Mouse (Mus musculus): ENCODE data around the gene Itpr2. TPM values are rescaled to one million over a fixed set of nuclear protein-coding genes. Genes with fewer than 3 reads are reported as not detected.

Itpr2 gene
- polyA plus RNA-seq (2015; fragmentation: Nextera tagmentation; extraction: Ambion mirVana), result 9.3 and 11.6 TPM in 2 replicates

DNA sequence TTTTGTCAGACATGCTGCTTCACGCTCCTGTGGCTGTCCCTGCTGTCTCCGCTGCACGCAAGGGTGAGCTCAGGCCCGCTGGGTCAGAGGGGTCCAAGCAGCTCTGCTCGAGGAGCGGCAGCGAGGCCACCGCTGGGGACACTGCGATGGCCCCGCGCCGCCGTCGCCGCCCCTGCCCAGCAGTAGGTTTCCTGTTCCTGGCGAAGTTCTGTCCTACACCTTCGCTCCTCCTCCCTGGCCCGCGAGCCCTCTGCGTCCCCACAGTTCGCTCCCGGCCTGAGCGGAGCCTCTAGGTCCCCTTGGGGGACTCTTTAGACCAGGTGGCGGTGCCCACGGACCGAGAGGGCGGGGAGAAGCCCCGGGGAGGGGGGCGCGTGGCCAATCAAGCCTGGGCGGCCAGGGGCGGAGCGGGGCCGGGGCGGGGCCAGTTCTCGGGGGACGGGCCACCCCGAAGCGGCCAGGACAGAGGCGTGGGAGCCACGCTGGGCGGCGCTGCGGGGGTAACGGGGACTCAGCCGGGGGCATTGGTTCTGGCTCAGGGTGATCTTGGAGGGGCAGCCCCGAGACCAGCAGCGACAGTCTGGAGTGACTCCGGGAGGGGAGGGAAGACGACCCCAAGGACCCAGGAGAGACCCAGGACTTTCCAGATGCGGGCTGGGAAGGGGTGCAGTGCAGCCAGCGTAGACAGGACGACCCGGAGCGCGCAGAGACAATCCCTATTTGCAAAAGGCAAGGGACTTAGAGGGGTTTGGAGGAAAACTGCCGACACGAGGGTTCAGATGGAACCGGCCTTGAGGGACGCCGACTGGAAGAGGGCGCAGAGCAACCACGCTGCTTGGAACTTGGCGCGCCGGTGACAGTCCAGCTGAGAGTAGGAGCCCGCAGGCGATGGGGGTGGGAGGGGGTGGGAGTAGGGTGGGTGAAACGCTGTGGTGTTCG is at the start of gene Itpr2:
Gene Itpr2, minus strand, starts transcription at position 358 of the 939 bp plus-strand sequence.
- peaks cover 25% of the 10 kb centered on the region for H3K27me3 ChIP-seq
- H3K27ac ChIP-seq (replicated peaks), result peak within 1 kb of the TSS; percentile 50

DNA sequence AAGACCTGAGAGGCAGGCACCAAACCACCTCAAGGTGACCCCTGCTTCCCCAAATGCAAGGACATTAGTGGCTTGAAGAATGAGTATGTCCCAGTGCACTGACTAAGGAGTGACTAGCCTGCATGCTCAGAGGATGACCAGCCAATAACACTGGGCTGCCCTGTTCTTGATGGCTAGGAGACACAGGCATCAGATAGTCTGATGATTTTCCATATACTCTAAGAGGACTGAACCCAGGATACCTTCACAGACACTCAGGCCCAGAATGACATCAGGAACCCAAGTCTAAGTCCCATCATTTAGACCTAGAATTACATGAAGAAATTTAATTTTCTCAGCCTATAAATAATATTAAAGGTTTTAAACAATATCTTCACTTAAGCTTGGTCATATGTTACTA is 49.3 kb upstream of the Itpr2 start:
- H3K9me3 ChIP-seq, result no peaks in the 10 kb centered on the region
- H3K27me3 ChIP-seq, result no peaks in the 10 kb centered on the region
- no peak overlapping the region for H3K27ac ChIP-seq (replicated peaks)
- ATAC-seq (ENCODE audit: low FRiP score, low read depth), result no peak
- H3K9ac ChIP-seq, result no peak overlapping the region
- H3K4me2 ChIP-seq, result no peak overlapping the region
- H3K36me3 ChIP-seq, result peaks cover 87% of the 10 kb centered on the region
- H3K4me1 ChIP-seq (replicated peaks), result no peaks in the 10 kb centered on the region
- no peak overlapping the region for H3K4me3 ChIP-seq

More for the DNA sequence above, at the start of gene Itpr2:
- peak within 1 kb of the TSS; percentile 64 for H3K4me3 ChIP-seq
- no peaks in the 10 kb centered on the region for H3K36me3 ChIP-seq
- H3K9me3 ChIP-seq, result no peaks in the 10 kb centered on the region
- ATAC-seq (ENCODE audit: low FRiP score, low read depth), result peak; percentile 92
- 0% methylated on average over 70 of the region's 70 CpGs for WGBS
- peak within 1 kb of the TSS; percentile 97 for H3K4me2 ChIP-seq
- peak within 1 kb of the TSS; percentile 30 for H3K9ac ChIP-seq
- peaks cover 21% of the 10 kb centered on the region for H3K4me1 ChIP-seq (replicated peaks)

DNA sequence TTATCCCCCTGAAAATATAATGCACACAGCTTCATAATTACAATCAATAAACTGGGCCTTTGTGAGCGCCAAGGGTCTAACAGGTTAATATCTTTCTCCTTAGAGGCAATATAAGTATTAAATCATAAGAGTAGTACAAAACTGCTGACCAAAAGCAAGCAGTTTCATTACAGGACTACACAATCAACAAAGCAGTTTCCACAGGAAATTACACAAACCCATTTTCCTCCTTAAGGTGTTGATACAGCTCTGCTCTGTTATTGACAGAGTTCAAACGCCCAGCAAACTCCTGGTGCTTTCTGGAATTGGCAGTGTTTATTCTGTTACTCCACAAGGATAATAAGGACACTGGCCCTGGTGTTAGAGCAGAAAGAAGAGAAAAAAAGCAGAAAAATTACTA is 48.4 kb upstream of the Itpr2 start:
- WGBS, result 89% methylated on average over 2 of the region's 2 CpGs
- no peak overlapping the region for H3K9ac ChIP-seq
- no peak overlapping the region for H3K4me2 ChIP-seq
- H3K27ac ChIP-seq (replicated peaks), result no peak overlapping the region
- H3K4me1 ChIP-seq (replicated peaks), result no peaks in the 10 kb centered on the region
- peaks cover 87% of the 10 kb centered on the region for H3K36me3 ChIP-seq
- no peaks in the 10 kb centered on the region for H3K27me3 ChIP-seq
- no peak overlapping the region for H3K4me3 ChIP-seq
- H3K9me3 ChIP-seq, result no peaks in the 10 kb centered on the region
- no peak for ATAC-seq (ENCODE audit: low FRiP score, low read depth)

DNA sequence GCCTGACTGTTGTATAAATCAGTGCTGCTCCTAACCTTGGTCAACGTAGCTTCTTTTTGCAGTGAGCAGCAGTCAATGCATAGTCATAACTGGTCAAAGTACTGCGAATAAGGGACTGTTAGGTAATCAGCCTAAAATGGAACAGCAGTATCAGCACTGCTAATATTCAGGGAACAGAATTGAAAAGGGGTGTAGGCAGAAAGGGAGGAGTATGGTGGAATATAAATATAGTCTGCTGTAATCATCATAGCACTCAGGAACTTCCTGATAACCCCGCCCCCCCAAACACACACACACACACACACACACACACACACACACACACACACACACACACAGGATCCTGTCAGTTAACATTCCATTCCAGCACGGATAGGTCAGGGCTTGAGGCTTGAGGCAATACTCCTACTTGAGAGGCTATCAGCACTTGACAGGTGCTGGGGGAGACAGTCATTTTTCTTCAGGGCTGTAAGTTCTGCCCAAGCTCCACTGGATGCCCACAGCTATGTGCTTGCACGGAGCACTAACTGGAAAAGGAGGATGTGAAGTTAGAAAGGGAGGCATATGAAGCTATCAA is 43.4 kb upstream of the Itpr2 start:
- Histone ChIP-seq H3K4me3 (no peak overlapping the region), H3K27me3 (no peaks in the 10 kb centered on the region), H3K4me2 (no peak overlapping the region), H3K4me1 (replicated peaks) (no peaks in the 10 kb centered on the region), H3K27ac (replicated peaks) (no peak overlapping the region), H3K36me3 (peaks cover 43% of the 10 kb centered on the region), H3K9ac (no peak overlapping the region), H3K9me3 (no peaks in the 10 kb centered on the region)
- ATAC-seq (ENCODE audit: low FRiP score, low read depth), result no peak
- WGBS, result 88% methylated on average over 5 of the region's 5 CpGs

DNA sequence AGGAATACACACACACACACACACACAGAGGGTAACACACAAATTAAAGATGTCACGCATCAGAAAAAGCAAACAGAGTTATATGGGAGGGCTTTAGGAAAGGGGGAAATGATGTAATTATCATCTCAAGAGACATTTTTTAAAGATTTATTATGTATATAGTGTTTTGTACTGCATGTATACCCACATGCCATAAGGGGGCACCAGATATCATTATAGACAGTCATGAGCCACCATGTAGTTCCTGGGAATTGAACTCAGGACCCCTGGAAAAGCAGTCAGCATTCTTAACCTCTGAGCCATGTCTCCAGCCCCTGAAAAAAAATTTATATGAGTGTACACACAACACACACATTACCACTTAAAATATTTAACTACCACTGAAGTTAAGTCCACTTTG is 42.6 kb upstream of the Itpr2 start:
- Histone ChIP-seq H3K9ac (no peak overlapping the region), H3K27ac (replicated peaks) (no peak overlapping the region), H3K4me1 (replicated peaks) (no peaks in the 10 kb centered on the region), H3K36me3 (peaks cover 36% of the 10 kb centered on the region), H3K4me2 (no peak overlapping the region), H3K27me3 (no peaks in the 10 kb centered on the region), H3K4me3 (no peak overlapping the region), H3K9me3 (no peaks in the 10 kb centered on the region)
- ATAC-seq (ENCODE audit: low FRiP score, low read depth), result no peak
- WGBS, result 94% methylated on average over 1 of the region's 1 CpGs

DNA sequence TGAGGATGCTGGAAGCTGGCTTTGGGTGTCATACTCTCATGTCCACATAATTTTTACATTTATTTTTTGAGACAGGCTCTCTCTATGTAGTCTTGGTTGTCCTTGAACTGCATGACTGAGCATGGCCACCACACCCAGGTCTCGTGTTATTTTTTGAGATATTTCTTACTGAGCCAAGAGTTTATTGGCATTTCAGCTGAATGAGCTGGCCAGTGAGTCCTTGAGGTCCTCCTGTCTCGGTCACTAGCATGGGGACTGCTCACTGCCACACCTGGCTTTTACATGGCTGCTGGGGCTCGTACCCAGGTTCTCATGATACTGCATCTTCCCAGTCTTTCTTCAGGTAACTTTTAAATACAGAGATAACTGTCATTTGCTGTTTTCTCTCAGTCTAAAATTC is 38.4 kb upstream of the Itpr2 start:
- no peaks in the 10 kb centered on the region for H3K9me3 ChIP-seq
- H3K36me3 ChIP-seq, result no peaks in the 10 kb centered on the region
- no peak for ATAC-seq (ENCODE audit: low FRiP score, low read depth)
- no peaks in the 10 kb centered on the region for H3K4me1 ChIP-seq (replicated peaks)
- H3K9ac ChIP-seq, result no peak overlapping the region
- H3K4me2 ChIP-seq, result no peak overlapping the region
- WGBS, result 88% methylated on average over 3 of the region's 3 CpGs
- no peaks in the 10 kb centered on the region for H3K27me3 ChIP-seq
- H3K27ac ChIP-seq (replicated peaks), result no peak overlapping the region
- no peak overlapping the region for H3K4me3 ChIP-seq

DNA sequence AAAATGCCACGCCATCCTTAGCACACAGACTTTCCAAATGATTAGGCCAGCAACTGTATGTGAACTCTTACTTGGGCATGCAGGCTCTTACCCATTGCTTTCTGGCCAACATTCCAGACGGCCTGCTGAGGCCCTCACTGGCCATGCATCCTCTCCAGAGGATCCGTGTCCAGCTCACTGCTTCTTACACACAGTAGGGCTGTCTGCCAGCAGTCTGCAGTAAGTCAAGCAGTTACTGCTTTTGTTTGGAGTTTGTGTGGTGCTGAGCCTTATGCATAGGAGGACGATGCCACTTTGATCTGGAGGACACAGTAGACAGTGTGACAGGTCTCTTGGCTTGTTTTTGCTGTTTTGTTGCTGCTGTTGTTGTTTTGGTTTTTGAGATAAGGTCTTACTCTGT is 36.6 kb upstream of the Itpr2 start:
- ATAC-seq (ENCODE audit: low FRiP score, low read depth), result no peak
- 49% methylated on average over 4 of the region's 4 CpGs for WGBS
- Histone ChIP-seq H3K9ac (no peak overlapping the region), H3K36me3 (no peaks in the 10 kb centered on the region), H3K4me1 (replicated peaks) (no peaks in the 10 kb centered on the region), H3K4me3 (no peak overlapping the region), H3K27me3 (no peaks in the 10 kb centered on the region), H3K9me3 (no peaks in the 10 kb centered on the region), H3K27ac (replicated peaks) (no peak overlapping the region), H3K4me2 (no peak overlapping the region)

DNA sequence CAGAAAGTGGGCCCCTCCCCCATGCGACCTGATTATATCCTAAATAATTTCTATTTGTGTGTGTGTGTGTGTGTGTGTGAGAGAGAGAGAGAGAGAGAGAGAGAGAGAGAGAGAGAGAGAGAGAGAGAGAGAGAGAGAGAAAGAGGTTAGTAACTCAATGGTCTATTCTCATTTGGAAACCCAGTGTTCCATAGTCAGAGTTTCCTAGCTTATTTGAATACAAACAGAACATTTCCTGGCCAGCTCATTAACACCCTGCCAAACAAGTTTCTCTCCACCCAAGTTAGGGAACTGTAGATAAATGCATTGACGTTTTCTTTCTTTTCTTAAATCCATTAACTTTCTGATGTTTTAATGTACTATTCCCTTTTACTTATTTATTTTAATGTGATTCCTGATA is 36.0 kb upstream of the Itpr2 start:
- Histone ChIP-seq H3K27me3 (no peaks in the 10 kb centered on the region), H3K9ac (no peak overlapping the region), H3K4me2 (no peak overlapping the region), H3K36me3 (no peaks in the 10 kb centered on the region), H3K4me3 (no peak overlapping the region), H3K27ac (replicated peaks) (no peak overlapping the region), H3K4me1 (replicated peaks) (no peaks in the 10 kb centered on the region), H3K9me3 (no peaks in the 10 kb centered on the region)
- no peak for ATAC-seq (ENCODE audit: low FRiP score, low read depth)
- 72% methylated on average over 2 of the region's 2 CpGs for WGBS

DNA sequence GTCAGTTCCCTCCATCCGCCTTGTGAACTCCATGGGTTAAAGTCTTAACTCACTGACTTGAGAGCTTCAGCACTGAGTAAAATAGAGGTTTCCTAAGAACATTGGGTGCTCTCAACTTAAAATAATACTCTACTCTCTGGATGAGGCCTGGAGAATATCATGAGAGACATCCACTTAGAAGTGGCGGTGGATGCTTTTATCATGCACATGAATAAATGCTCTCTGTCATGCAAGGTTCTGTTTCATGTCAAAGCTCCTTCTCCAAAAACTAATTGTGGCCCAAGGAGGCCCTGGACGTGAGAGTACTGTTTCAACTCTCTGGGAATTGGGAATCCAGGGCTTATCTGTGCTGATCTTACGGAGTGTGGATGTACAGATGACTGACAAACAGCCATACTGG is 35.1 kb upstream of the Itpr2 start:
- Histone ChIP-seq H3K27me3 (no peaks in the 10 kb centered on the region), H3K4me1 (replicated peaks) (no peaks in the 10 kb centered on the region), H3K36me3 (no peaks in the 10 kb centered on the region), H3K4me2 (no peak overlapping the region), H3K9me3 (no peaks in the 10 kb centered on the region), H3K9ac (no peak overlapping the region), H3K27ac (replicated peaks) (no peak overlapping the region), H3K4me3 (no peak overlapping the region)
- ATAC-seq (ENCODE audit: low FRiP score, low read depth), result no peak
- WGBS, result 96% methylated on average over 4 of the region's 4 CpGs

DNA sequence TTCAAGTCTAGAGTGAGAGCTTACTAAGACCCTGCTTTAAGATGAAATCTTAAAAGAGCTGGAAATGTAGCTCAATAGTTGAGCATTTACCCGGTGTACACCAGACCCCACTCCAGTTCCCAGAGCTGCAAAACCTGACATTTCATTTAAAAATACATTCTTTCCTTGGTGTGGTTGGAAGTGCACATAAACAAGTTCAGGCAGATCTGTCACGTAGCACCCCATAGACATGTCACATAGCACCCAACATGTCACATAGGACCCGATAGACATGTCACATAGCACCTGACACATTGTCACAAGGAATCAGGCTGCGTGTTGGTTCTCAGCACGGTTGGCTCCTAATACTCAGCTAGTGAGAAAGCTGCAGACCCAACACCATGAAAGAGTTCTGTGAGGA is 33.5 kb upstream of the Itpr2 start:
- 95% methylated on average over 5 of the region's 5 CpGs for WGBS

DNA sequence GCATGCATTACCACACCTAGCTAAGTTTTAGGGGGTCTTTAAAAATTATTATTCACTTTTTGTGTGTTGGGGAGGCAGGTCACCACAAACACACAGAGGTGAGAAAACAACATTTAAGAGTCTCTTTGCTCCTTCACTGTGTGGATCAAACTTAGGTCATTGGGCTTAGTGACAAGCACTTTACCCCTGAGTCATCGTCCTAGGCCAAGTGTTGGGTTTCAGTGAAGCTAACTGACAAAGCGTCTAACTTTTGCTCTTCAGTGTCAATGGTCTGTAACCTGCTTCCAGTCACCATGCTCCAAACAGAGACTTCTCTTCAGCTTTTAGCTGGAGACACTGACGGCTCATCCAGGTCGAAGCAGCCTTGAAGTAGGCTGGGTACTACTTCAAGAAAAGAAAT is 31.1 kb upstream of the Itpr2 start:
- Histone ChIP-seq H3K4me2 (no peak overlapping the region), H3K27me3 (no peaks in the 10 kb centered on the region), H3K9me3 (no peaks in the 10 kb centered on the region), H3K9ac (no peak overlapping the region), H3K27ac (replicated peaks) (no peak overlapping the region), H3K4me1 (replicated peaks) (no peaks in the 10 kb centered on the region), H3K4me3 (no peak overlapping the region), H3K36me3 (no peaks in the 10 kb centered on the region)
- WGBS, result 93% methylated on average over 4 of the region's 4 CpGs
- ATAC-seq (ENCODE audit: low FRiP score, low read depth), result no peak

More for the DNA sequence above, 33.5 kb upstream of the Itpr2 start:
- no peaks in the 10 kb centered on the region for H3K9me3 ChIP-seq
- no peak overlapping the region for H3K4me3 ChIP-seq
- H3K27me3 ChIP-seq, result no peaks in the 10 kb centered on the region
- no peak overlapping the region for H3K27ac ChIP-seq (replicated peaks)
- H3K4me1 ChIP-seq (replicated peaks), result no peaks in the 10 kb centered on the region
- H3K4me2 ChIP-seq, result no peak overlapping the region
- no peaks in the 10 kb centered on the region for H3K36me3 ChIP-seq
- H3K9ac ChIP-seq, result no peak overlapping the region
- no peak for ATAC-seq (ENCODE audit: low FRiP score, low read depth)

DNA sequence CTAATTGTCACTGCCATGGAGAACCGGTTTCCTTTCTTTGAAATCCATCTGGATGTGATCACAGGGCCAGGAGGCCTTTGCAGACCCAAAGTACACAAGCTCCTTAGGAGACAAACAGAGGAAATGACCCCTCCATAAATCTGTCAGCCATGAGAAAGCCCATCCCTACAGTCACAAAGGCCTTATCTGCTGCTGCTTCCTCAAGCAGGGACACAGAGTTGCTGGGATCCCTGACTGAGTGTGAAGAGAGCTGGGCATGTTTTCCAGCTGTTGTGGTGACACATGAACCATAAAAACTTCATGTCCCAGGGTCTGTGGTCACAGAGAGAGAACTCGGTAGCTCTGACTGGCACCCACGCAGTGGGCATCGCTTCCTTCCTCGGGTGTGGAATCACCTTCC is 28.7 kb upstream of the Itpr2 start:
- H3K4me1 ChIP-seq (replicated peaks), result no peaks in the 10 kb centered on the region
- ATAC-seq (ENCODE audit: low FRiP score, low read depth), result no peak

More for the DNA sequence above, 28.7 kb upstream of the Itpr2 start:
- H3K27me3 ChIP-seq, result no peaks in the 10 kb centered on the region
- no peaks in the 10 kb centered on the region for H3K36me3 ChIP-seq
- no peak overlapping the region for H3K4me3 ChIP-seq
- H3K27ac ChIP-seq (replicated peaks), result no peak overlapping the region
- 68% methylated on average over 5 of the region's 5 CpGs for WGBS
- no peak overlapping the region for H3K4me2 ChIP-seq
- no peak overlapping the region for H3K9ac ChIP-seq
- no peaks in the 10 kb centered on the region for H3K9me3 ChIP-seq
